Mouse (Mus musculus) forebrain, postnatal 0 days (tissue): ENCODE measurements around the gene Mgat5. TPM values are rescaled to one million over a fixed set of nuclear protein-coding genes. Genes with fewer than 3 reads are reported as not detected.

Source experiments
- ATAC-seq: fragments of 200-750 bp; cut with Nextera tagmentation; 2 replicates; pipeline ENCODE4 v1.8.0; 2017; ENCODE audit warnings: mild to moderate bottlenecking, moderate library complexity
- DNase-seq: peaks from one replicate; pipeline ENCODE4 v3.0.0-alpha.2; 2015
- H3K27ac ChIP-seq: fragments of 300-500 bp; sonication (generic); 2 replicates; pipeline ENCODE4 v1.5.1; 2014; ENCODE audit warnings: low read depth, mild to moderate bottlenecking, antibody characterized with exemption, low read length, moderate library complexity, mixed read lengths
- H3K27me3 ChIP-seq: fragments of 300-500 bp; sonication (generic); 2 replicates; pipeline ENCODE4 v1.6.1; 2014; ENCODE audit warnings: mild to moderate bottlenecking, low read length, mixed read lengths; ENCODE audit not compliant: insufficient read depth
- H3K36me3 ChIP-seq: fragments of 300-500 bp; sonication (generic); 2 replicates; pipeline ENCODE4 v1.6.1; 2014; ENCODE audit warnings: mild to moderate bottlenecking, moderate library complexity; ENCODE audit not compliant: insufficient read depth
- H3K4me1 ChIP-seq: fragments of 300-500 bp; sonication (generic); 2 replicates; pipeline ENCODE4 v1.6.1; 2014; ENCODE audit warnings: antibody characterized with exemption; ENCODE audit not compliant: insufficient read depth
- H3K4me2 ChIP-seq: fragments of 300-500 bp; sonication (generic); 2 replicates; pipeline ENCODE4 v1.6.1; 2014; ENCODE audit warnings: low read depth, mild to moderate bottlenecking, moderate library complexity
- H3K4me3 ChIP-seq: fragments of 300-500 bp; sonication (generic); 2 replicates; pipeline ENCODE4 v1.5.1; 2014; ENCODE audit warnings: low read depth, low read length, mixed read lengths
- H3K9ac ChIP-seq: fragments of 300-500 bp; sonication (generic); 2 replicates; pipeline ENCODE4 v1.6.1; 2014; ENCODE audit warnings: mild to moderate bottlenecking
- H3K9me3 ChIP-seq: fragments of 300-500 bp; sonication (generic); 2 replicates; pipeline ENCODE4 v1.6.1; 2016; ENCODE audit warnings: low read length
- CTCF ChIP-seq: sonication (generic); IDR thresholded peaks from 2 replicates; pipeline ENCODE4 v1.5.1; 2016; ENCODE audit warnings: antibody characterized with exemption, control low read depth, low read depth
- WGBS: fragments of 180-500 bp; shearing (Covaris S2); extraction: QIAGEN DNeasy Blood & Tissue Kit; methylation state at CpG from one replicate; pipeline ENCODE4 v1.1.7; 2014; 5-methylcytosine and 5-hydroxymethylcytosine counted together
- polyA plus RNA-seq: library from polyadenylated mRNA; unstranded; fragments of >200 nt; fragmentation: Nextera tagmentation; extraction: Ambion mirVana; gene quantifications from 2 replicates; pipeline ENCODE4 v1.2.1, GENCODE M21; 2015
- total RNA-seq: library from RNA; depleted of rRNA; stranded (reverse); fragments of >200 nt; gene quantifications from 2 replicates; pipeline ENCODE4 v1.2.3, GENCODE M21; 2014

Mgat5 gene
- total and polyA plus RNA-seq, 2 experiments from 2014 or later: 9.3 to 42.9 TPM

DNA sequence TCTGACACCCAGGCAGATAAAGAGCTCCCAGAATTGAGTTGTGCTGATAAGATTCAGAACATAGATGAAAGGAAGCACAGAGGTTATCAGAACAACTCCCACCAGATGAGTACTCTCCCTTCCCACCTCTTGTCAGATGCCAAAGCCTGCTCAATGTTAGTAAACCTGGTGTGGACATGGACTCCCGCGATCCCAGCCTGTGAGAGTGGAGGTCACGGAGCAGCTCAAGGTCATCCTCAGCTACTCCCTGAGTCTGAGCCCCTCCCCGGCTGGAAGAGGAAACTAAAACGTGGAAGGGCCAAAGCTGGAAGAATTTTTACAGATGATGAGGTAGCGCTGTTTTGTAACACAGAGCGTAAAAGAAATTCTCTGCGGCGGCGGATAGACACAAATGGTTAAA lies 116.1 kb downstream of the Mgat5 start:
- 92% methylated on average over 10 of the region's 10 CpGs for WGBS
- Histone ChIP-seq H3K36me3 (peaks cover 4% of the 10 kb centered on the region; the same call in 1 of the 2 replicates), H3K9me3 (no peaks in the 10 kb centered on the region), H3K27ac (no peak overlapping the region), H3K4me3 (no peak overlapping the region), H3K27me3 (no peaks in the 10 kb centered on the region), H3K4me1 (no peaks in the 10 kb centered on the region), H3K4me2 (no peak overlapping the region), H3K9ac (no peak overlapping the region)
- ATAC-seq: no peak
- no peak for TF ChIP-seq CTCF
- no peak for DNase-seq

DNA sequence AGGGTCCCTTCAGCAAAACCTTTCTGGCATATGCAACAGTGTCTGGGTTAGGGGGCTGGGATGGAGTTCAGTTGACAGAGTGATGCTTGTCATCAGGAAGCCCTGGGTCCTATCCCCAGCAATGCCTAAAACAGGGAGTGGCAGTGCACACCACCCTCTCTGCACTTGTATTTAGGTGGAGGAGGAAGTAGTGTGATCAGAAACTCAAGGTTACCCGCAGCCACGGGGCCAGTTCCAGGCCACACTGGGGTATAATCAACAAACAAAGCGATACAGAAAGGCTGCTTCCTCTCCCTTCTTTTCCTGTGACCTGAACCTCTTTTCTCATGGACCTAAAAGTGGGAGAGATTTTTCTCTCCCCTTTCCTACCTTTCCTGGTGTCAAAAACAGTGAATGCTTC lies 116.8 kb downstream of the Mgat5 start:
- no peak for TF ChIP-seq CTCF
- ATAC-seq (no peak), DNase-seq (no peak)
- Histone ChIP-seq H3K36me3 (peaks cover 4% of the 10 kb centered on the region; the same call in 1 of the 2 replicates), H3K27me3 (no peaks in the 10 kb centered on the region), H3K27ac (no peak overlapping the region), H3K4me2 (no peak overlapping the region), H3K4me1 (no peaks in the 10 kb centered on the region), H3K9ac (no peak overlapping the region), H3K9me3 (no peaks in the 10 kb centered on the region), H3K4me3 (no peak overlapping the region)
- 76% methylated on average over 3 of the region's 3 CpGs for WGBS

DNA sequence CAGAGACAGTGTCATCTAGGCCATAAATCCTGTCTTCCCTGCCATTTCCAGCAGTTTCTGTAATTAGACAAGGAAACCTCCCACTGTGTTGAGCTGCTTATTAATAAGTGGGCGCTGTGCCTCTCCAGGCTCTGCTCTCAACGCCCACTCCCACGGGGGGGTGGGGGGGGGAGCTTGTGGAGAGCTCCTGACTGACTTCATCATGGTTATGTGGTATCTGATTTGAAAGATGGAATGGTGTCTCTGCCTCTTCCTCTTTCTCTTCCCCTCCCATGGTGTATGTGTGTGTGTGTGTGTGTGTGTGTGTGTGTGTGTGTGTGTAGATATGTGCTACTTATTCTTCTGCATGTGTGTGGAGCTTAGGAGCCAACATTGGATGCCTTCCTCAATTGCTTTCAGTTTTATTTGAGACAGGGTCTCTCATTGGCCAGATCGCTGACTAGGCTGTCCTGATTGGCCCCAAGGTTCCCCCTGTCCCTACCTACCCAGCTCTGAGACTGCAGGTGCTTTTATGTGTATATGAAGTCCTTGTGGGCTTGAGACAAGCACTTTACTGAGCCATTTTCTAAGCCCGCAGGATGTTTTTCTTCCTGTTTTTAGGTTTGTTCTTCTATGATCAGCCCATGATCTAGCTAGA lies 117.5 kb downstream of the Mgat5 start:
- Histone ChIP-seq H3K4me3 (no peak overlapping the region), H3K9ac (no peak overlapping the region), H3K27me3 (no peaks in the 10 kb centered on the region), H3K4me1 (no peaks in the 10 kb centered on the region), H3K27ac (no peak overlapping the region), H3K9me3 (no peaks in the 10 kb centered on the region), H3K4me2 (no peak overlapping the region), H3K36me3 (peaks cover 4% of the 10 kb centered on the region; the same call in 1 of the 2 replicates)
- DNase-seq: no peak
- WGBS: 49% methylated on average over 5 of the region's 5 CpGs
- no peak for TF ChIP-seq CTCF
- peak; percentile 46; the same call in 1 of the 2 replicates for ATAC-seq

DNA sequence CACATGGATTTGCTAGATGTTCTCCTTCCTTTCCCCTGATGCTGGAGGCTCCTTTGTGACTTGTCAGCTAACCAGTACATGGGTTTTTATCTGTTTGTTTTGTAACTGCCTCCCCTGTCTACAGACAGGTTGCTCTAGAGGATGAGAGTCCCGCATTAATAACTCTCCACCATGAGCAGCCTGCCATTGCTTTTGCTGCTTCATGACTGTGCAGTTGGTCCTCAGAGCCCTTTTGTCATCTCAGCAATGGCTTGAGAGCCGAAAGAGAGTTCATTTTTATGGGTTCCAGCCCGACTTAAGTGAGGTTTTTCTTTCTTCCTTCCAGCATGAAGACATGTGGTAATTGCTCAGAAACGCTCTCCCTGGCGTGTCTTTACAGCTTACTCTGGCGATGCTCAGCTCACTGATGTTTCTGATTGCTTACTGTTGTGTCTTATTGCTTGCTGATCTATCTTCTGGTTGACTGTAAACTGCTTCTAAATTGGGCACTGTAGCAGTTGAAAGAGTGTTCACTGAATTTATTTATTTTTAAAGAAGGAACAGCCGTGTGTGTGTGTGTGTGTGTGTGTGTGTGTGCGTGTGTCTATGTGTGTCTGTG lies 120.9 kb downstream of the Mgat5 start:
- ATAC-seq: peak; percentile 70
- H3K9ac ChIP-seq: no peak overlapping the region
- H3K4me2 ChIP-seq: no peak overlapping the region
- H3K27ac ChIP-seq: no peak overlapping the region
- no peaks in the 10 kb centered on the region for H3K9me3 ChIP-seq
- H3K27me3 ChIP-seq: no peaks in the 10 kb centered on the region
- no peak for TF ChIP-seq CTCF
- peaks cover 4% of the 10 kb centered on the region; the same call in 1 of the 2 replicates for H3K36me3 ChIP-seq
- 60% methylated on average over 8 of the region's 8 CpGs for WGBS
- H3K4me1 ChIP-seq: 0 out of 2 replicates have a peak, but pooled peaks cover 3% of the 10 kb centered on the region
- no peak for DNase-seq
- H3K4me3 ChIP-seq: no peak overlapping the region

DNA sequence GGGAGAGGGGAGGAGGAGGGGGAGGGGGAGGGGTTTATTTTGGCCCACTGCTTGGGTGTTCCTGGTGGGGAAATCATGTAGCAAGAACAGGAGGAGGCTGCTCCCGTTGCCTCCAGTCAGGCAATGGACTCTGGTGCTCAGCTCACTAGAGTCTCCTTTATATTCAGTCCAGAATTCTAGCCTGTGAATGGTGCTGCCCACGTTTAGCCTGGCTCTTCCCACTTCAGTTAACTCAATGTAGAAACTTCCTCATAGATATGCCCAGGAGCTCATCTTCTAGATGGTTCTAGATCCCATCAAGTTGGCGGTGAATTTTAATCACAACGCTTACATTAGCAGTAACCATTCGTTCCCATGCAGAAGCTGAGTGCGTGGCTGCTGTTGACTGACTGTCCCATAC lies 123.0 kb downstream of the Mgat5 start:
- no peak overlapping the region for H3K4me3 ChIP-seq
- 78% methylated on average over 6 of the region's 6 CpGs for WGBS

DNA sequence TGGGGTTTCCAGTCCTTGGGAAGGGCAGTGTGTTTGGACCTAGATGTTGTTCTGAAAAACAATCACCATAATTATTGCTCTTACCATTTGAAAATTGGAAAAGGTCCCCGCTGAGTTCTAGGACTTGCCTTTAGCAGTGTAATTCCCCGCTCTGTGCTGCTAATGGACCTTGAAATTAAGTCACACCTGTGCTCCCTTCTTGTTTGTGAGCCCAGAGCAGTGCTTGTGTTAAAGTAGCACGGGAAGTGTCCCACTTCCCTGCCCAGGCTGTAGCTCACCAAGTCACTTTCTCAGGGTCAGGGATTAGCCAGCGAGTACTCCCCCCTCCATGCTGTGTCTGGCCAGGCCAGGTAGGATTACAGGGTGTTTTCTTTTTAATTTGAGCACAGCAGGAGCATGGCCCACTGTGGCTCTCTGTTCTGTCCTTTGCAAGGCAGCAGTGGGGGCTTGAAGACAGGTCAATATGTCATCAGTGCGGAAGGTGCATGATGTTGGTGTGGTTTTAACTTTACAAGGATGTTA lies 123.6 kb downstream of the Mgat5 start:
- no peak overlapping the region for H3K9ac ChIP-seq
- TF ChIP-seq CTCF: no peak
- H3K4me2 ChIP-seq: no peak overlapping the region
- DNase-seq (no peak), ATAC-seq (no peak)
- WGBS: 40% methylated on average over 5 of the region's 5 CpGs
- H3K4me3 ChIP-seq: no peak overlapping the region
- no peaks in the 10 kb centered on the region for H3K27me3 ChIP-seq
- 0 out of 2 replicates have a peak, but pooled peaks cover 6% of the 10 kb centered on the region for H3K4me1 ChIP-seq
- H3K27ac ChIP-seq: no peak overlapping the region
- peaks cover 2% of the 10 kb centered on the region; the same call in 1 of the 2 replicates for H3K36me3 ChIP-seq
- no peaks in the 10 kb centered on the region for H3K9me3 ChIP-seq

More for the DNA sequence above, 123.0 kb downstream of the Mgat5 start:
- H3K9ac ChIP-seq: no peak overlapping the region
- 0 out of 2 replicates have a peak, but pooled peaks cover 6% of the 10 kb centered on the region for H3K4me1 ChIP-seq
- H3K4me2 ChIP-seq: no peak overlapping the region
- no peak overlapping the region for H3K27ac ChIP-seq
- H3K27me3 ChIP-seq: no peaks in the 10 kb centered on the region
- peaks cover 4% of the 10 kb centered on the region; the same call in 1 of the 2 replicates for H3K36me3 ChIP-seq
- no peak for DNase-seq
- TF ChIP-seq CTCF: no peak
- ATAC-seq: no peak
- no peaks in the 10 kb centered on the region for H3K9me3 ChIP-seq

DNA sequence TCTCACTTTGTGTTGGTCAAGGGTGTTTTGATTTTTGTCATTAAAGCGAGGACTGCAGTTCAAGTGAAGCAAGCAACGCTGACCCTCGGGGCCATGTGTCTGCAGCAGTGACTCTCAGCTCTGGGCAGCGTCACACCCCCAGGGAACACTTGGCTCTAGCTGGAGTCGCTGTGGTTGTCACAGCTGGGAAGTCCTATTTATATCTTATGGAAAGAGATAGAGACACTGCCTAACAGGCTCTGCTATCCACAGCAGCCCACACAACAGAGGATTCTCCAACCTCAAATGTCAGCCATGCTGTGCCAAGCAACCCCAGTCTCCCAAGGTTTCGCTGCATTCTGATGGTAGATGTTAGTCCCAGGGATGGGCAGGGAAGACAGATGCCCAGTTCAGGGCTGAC lies 125.0 kb downstream of the Mgat5 start:
- H3K9ac ChIP-seq: no peak overlapping the region
- no peaks in the 10 kb centered on the region for H3K36me3 ChIP-seq
- WGBS: 84% methylated on average over 6 of the region's 6 CpGs
- DNase-seq (no peak), ATAC-seq (no peak; the same call in 1 of the 2 replicates)
- no peak for TF ChIP-seq CTCF
- H3K9me3 ChIP-seq: no peaks in the 10 kb centered on the region
- no peaks in the 10 kb centered on the region for H3K27me3 ChIP-seq
- H3K4me2 ChIP-seq: no peak overlapping the region
- no peak overlapping the region for H3K4me3 ChIP-seq
- H3K4me1 ChIP-seq: 0 out of 2 replicates have a peak, but pooled peaks cover 6% of the 10 kb centered on the region
- no peak overlapping the region for H3K27ac ChIP-seq
